Mouse (Mus musculus) adrenal gland, adult (tissue): ENCODE measurements around the gene Ces1e.

Experiments used
- DNase-seq, 2 experiments: peaks; one replicate each; pipeline ENCODE4 v3.0.0; 2022 to 2023; ENCODE audit warnings: low spot score in 1 of 2; ENCODE audit not compliant: inconsistent age in 2 of 2

Ces1e gene

GRCm38 (mm10) chr8:93180581-93181129, 48.8 kb downstream of the Ces1e start:
- no peak for DNase-seq

- DNase-seq: no peak
Measured at GRCm38 (mm10) chr8:93176593-93176992, 52.8 kb downstream of the Ces1e start.

- DNase-seq: no peak
Measured at GRCm38 (mm10) chr8:93174554-93174953, 54.9 kb downstream of the Ces1e start.

GRCm38 (mm10) chr8:93171846-93172590, 57.4 kb downstream of the Ces1e start:
- DNase-seq: peak in 1 of 2 experiments; percentile 49

- no peak for DNase-seq
Measured at GRCm38 (mm10) chr8:93163363-93163762, 66.1 kb downstream of the Ces1e start.

- no peak for DNase-seq
Measured at GRCm38 (mm10) chr8:93151401-93151800, 78.0 kb downstream of the Ces1e start.
